Mouse (Mus musculus) limb, embryonic 13.5 days (tissue): ENCODE results near the gene Rcn3. TPM values are rescaled to one million over a fixed set of nuclear protein-coding genes. Genes with fewer than 3 reads are reported as not detected.

Experiments used
- ATAC-seq: fragments of 200-750 bp; cut with Nextera tagmentation; 2 replicates; pipeline ENCODE4 v1.8.0; 2017; ENCODE audit warnings: low read depth, moderate number of reproducible peaks, moderate TSS enrichment; ENCODE audit not compliant: low FRiP score
- H3K27ac ChIP-seq: fragments of 300-500 bp; sonication (generic); 2 replicates; pipeline ENCODE4 v1.5.1; 2015; ENCODE audit warnings: inconsistent platforms, mild to moderate bottlenecking, moderate library complexity
- H3K27me3 ChIP-seq: fragments of 300-500 bp; sonication (generic); 2 replicates; pipeline ENCODE4 v1.6.1; 2015; ENCODE audit warnings: mild to moderate bottlenecking, inconsistent platforms
- H3K36me3 ChIP-seq: fragments of 300-500 bp; sonication (generic); 2 replicates; pipeline ENCODE4 v1.6.1; 2015; ENCODE audit warnings: inconsistent platforms, mild to moderate bottlenecking, moderate library complexity
- H3K4me1 ChIP-seq: fragments of 300-500 bp; sonication (generic); 2 replicates; pipeline ENCODE4 v1.6.1; 2015; ENCODE audit warnings: inconsistent platforms
- H3K4me2 ChIP-seq: fragments of 300-500 bp; sonication (generic); replicated peaks from 2 replicates; pipeline ENCODE4 v1.6.1; 2015; ENCODE audit warnings: inconsistent platforms, mild to moderate bottlenecking, moderate library complexity
- H3K4me3 ChIP-seq: fragments of 300-500 bp; sonication (generic); 2 replicates; pipeline ENCODE4 v1.5.1; 2015; ENCODE audit warnings: moderate library complexity, mild to moderate bottlenecking, inconsistent platforms
- H3K9ac ChIP-seq: fragments of 300-500 bp; sonication (generic); 2 replicates; pipeline ENCODE4 v1.6.1; 2015; ENCODE audit warnings: mild to moderate bottlenecking, inconsistent platforms
- H3K9me3 ChIP-seq: fragments of 300-500 bp; sonication (generic); 2 replicates; pipeline ENCODE4 v1.6.1; 2016; ENCODE audit warnings: inconsistent platforms
- WGBS: fragments of 180-500 bp; shearing (Covaris S2); methylation state at CpG from one replicate; pipeline ENCODE4 v1.1.7; 2015; 5-methylcytosine and 5-hydroxymethylcytosine counted together
- polyA plus RNA-seq: library from polyadenylated mRNA; unstranded; fragments of >200 nt; fragmentation: Nextera tagmentation; extraction: Ambion mirVana; gene quantifications from 2 replicates; pipeline ENCODE4 v1.2.1, GENCODE M21; 2015

The Rcn3 gene
- polyA plus RNA-seq, 1 experiment from 2014 or later, result 483 TPM

DNA sequence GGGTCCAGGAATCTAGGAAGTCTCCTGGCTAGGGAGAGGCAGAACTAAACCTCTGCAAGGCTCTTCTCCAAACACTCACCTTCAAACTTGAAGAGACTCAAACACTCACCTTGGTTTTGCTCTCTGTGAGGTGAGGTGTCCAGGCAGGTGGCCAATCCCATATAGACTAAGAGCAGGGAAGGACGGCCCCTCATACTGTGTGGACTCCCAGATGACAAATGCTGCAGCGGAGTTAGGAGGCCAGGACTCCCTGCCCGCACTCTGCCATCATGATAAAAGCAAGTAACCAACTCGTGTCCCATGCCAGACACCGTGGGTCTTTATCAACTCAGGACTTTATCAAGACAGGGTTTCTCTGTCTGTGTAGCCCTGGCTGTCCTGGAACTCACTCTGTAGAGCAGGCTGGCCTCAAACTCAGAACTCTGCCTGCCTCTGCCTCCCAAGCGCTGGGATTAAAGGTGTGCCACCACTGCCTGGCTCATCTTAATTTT is 31.3 kb downstream of the Rcn3 start:
- Histone ChIP-seq H3K9me3 (no peaks in the 10 kb centered on the region), H3K4me3 (no peak overlapping the region; the same call in 1 of the 2 replicates), H3K4me2 (peak overlapping the region; percentile 63; the same call in 1 of the 2 replicates), H3K36me3 (peaks cover 9% of the 10 kb centered on the region), H3K9ac (no peak overlapping the region), H3K4me1 (peaks cover 27% of the 10 kb centered on the region), H3K27me3 (no peaks in the 10 kb centered on the region), H3K27ac (no peak overlapping the region)
- 90% methylated on average over 6 of the region's 6 CpGs for WGBS
- no peak for ATAC-seq

- H3K27ac ChIP-seq, result no peak overlapping the region
Observed at GRCm38 (mm10) chr7:45058607-45059571, 33.1 kb downstream of the Rcn3 start.

DNA sequence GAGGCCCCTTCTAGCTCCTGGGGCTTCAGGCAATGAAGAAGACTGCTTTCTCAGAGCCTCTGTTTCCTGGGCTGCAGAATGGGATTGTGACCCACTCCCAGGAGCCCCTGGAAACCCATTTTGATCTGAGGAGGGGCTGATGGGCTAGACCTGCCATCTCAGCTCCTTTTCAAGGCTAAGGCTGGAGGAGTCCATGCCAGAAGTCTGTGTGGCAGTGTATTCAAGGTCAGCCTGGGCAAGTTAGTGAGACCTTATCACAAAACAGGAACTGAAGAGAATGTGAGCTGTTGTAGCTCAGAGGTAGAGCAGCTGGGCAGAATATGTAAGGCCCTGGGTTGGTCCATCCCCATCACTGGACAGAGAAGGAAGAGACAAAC is 35.1 kb downstream of the Rcn3 start:
- Histone ChIP-seq H3K36me3 (peaks cover 9% of the 10 kb centered on the region), H3K4me1 (peaks cover 21% of the 10 kb centered on the region), H3K27ac (no peak overlapping the region), H3K9ac (0 out of 2 replicates have a peak overlapping the region, but pooled peaks have one; percentile 26), H3K9me3 (no peaks in the 10 kb centered on the region), H3K27me3 (no peaks in the 10 kb centered on the region), H3K4me2 (no peak overlapping the region), H3K4me3 (no peak overlapping the region)
- ATAC-seq, result no peak

More at GRCm38 (mm10) chr7:45058607-45059571, 33.1 kb downstream of the Rcn3 start:
- no peaks in the 10 kb centered on the region for H3K9me3 ChIP-seq
- no peak overlapping the region for H3K4me2 ChIP-seq
- no peak overlapping the region for H3K4me3 ChIP-seq
- H3K4me1 ChIP-seq, result peaks cover 28% of the 10 kb centered on the region
- H3K36me3 ChIP-seq, result peaks cover 9% of the 10 kb centered on the region
- 74% methylated on average over 10 of the region's 10 CpGs for WGBS
- no peaks in the 10 kb centered on the region for H3K27me3 ChIP-seq
- H3K9ac ChIP-seq, result no peak overlapping the region
- ATAC-seq, result no peak

GRCm38 (mm10) chr7:45056329-45056971 is 35.6 kb downstream of the Rcn3 start:
- H3K4me1 ChIP-seq, result peaks cover 21% of the 10 kb centered on the region
- no peak overlapping the region for H3K4me3 ChIP-seq
- no peak for ATAC-seq
- no peaks in the 10 kb centered on the region for H3K9me3 ChIP-seq
- H3K27ac ChIP-seq, result no peak overlapping the region
- no peaks in the 10 kb centered on the region for H3K27me3 ChIP-seq
- peaks cover 9% of the 10 kb centered on the region for H3K36me3 ChIP-seq
- peak overlapping the region; percentile 26; the same call in 1 of the 2 replicates for H3K9ac ChIP-seq
- H3K4me2 ChIP-seq, result no peak overlapping the region
- 63% methylated on average over 14 of the region's 14 CpGs for WGBS

- peak; percentile 94 for ATAC-seq
- under 1% methylated on average over 33 of the region's 33 CpGs for WGBS
- H3K9ac ChIP-seq, result peak overlapping the region; percentile 87
- peak overlapping the region; percentile 99 for H3K27ac ChIP-seq
- no peaks in the 10 kb centered on the region for H3K9me3 ChIP-seq
- no peaks in the 10 kb centered on the region for H3K27me3 ChIP-seq
- peaks cover 23% of the 10 kb centered on the region for H3K36me3 ChIP-seq
- H3K4me2 ChIP-seq, result peak overlapping the region; percentile 97
- peaks cover 25% of the 10 kb centered on the region for H3K4me1 ChIP-seq
- H3K4me3 ChIP-seq, result peak overlapping the region; percentile 84
Observed at GRCm38 (mm10) chr7:45053931-45054510, 38.0 kb downstream of the Rcn3 start.

- H3K4me2 ChIP-seq, result peak overlapping the region; percentile 97
- peak overlapping the region; percentile 87 for H3K9ac ChIP-seq
- H3K9me3 ChIP-seq, result no peaks in the 10 kb centered on the region
- no peaks in the 10 kb centered on the region for H3K27me3 ChIP-seq
- peak overlapping the region; percentile 99 for H3K27ac ChIP-seq
- WGBS, result under 1% methylated on average over 34 of the region's 59 CpGs
- peaks cover 24% of the 10 kb centered on the region for H3K36me3 ChIP-seq
- peaks cover 24% of the 10 kb centered on the region for H3K4me1 ChIP-seq
- ATAC-seq, result peak; percentile 57
- H3K4me3 ChIP-seq, result peak overlapping the region; percentile 84
Observed at GRCm38 (mm10) chr7:45053117-45053930, 38.7 kb downstream of the Rcn3 start.

DNA sequence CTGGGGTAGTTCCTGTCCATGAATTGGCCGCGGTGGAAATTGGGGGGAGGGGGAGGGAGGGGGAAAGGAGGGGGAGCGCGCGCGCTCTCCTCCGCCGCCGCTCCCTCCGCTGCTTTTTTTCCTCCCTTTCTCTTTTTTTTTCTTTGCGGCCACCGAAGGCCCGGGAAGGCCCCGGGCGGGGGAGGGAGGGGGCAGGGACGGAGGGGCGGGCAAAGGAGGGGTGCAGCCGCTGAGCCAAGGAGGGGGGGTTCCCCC is 39.2 kb downstream of the Rcn3 start, which contains the start of gene Prr12:
Gene Prr12 (minus strand): TSS at position 20 of the 255 bp plus-strand sequence.
- H3K27ac ChIP-seq, result peak within 1 kb of the TSS; percentile 99
- WGBS, result 7% methylated on average over 8 of the region's 18 CpGs
- ATAC-seq, result no peak
- H3K36me3 ChIP-seq, result peaks cover 30% of the 10 kb centered on the region
- H3K4me1 ChIP-seq, result peaks cover 24% of the 10 kb centered on the region
- H3K27me3 ChIP-seq, result no peaks in the 10 kb centered on the region
- no peaks in the 10 kb centered on the region for H3K9me3 ChIP-seq
- H3K4me3 ChIP-seq, result peak within 1 kb of the TSS; percentile 84
- peak within 1 kb of the TSS; percentile 87 for H3K9ac ChIP-seq
- peak within 1 kb of the TSS; percentile 97 for H3K4me2 ChIP-seq

- peak overlapping the region; percentile 84 for H3K4me3 ChIP-seq
- H3K4me1 ChIP-seq, result peaks cover 24% of the 10 kb centered on the region
- H3K9me3 ChIP-seq, result no peaks in the 10 kb centered on the region
- under 1% methylated on average over 38 of the region's 38 CpGs for WGBS
- peaks cover 35% of the 10 kb centered on the region for H3K36me3 ChIP-seq
- no peak for ATAC-seq
- H3K4me2 ChIP-seq, result peak overlapping the region; percentile 97
- no peaks in the 10 kb centered on the region for H3K27me3 ChIP-seq
- H3K9ac ChIP-seq, result peak overlapping the region; percentile 87
- peak overlapping the region; percentile 99 for H3K27ac ChIP-seq
Observed at GRCm38 (mm10) chr7:45052181-45052861, 39.7 kb downstream of the Rcn3 start.

DNA sequence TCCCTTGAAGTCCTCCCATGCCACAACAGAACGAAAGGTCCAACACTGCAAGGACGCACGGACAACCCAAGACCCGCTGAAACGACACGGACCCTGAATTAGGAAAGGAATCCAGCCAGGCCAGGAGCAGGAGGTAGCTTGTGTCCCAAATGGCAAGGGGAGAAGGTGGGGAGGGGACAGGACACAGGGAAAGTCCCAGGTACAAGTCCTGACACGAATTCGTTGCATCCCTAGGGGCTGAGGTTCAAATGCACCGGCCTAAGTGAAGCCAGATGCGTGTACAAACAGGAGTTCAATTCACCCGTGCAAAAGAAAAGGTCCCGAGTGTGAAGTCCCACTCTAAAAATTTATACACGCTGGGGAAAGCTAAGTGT is 40.4 kb downstream of the Rcn3 start:
- H3K4me1 ChIP-seq, result peaks cover 24% of the 10 kb centered on the region
- 2% methylated on average over 13 of the region's 13 CpGs for WGBS
- peak overlapping the region; percentile 99 for H3K27ac ChIP-seq
- no peaks in the 10 kb centered on the region for H3K9me3 ChIP-seq
- ATAC-seq, result no peak
- H3K4me3 ChIP-seq, result peak overlapping the region; percentile 84
- peaks cover 42% of the 10 kb centered on the region for H3K36me3 ChIP-seq
- peak overlapping the region; percentile 97 for H3K4me2 ChIP-seq
- H3K9ac ChIP-seq, result peak overlapping the region; percentile 87
- no peaks in the 10 kb centered on the region for H3K27me3 ChIP-seq

- ATAC-seq, result peak; percentile 42
Observed at GRCm38 (mm10) chr7:45050945-45051600, 40.9 kb downstream of the Rcn3 start.

More at GRCm38 (mm10) chr7:45050945-45051600, 40.9 kb downstream of the Rcn3 start:
- H3K27me3 ChIP-seq, result no peaks in the 10 kb centered on the region
- peak overlapping the region; percentile 84 for H3K4me3 ChIP-seq
- H3K9ac ChIP-seq, result peak overlapping the region; percentile 87
- WGBS, result 3% methylated on average over 16 of the region's 16 CpGs
- no peaks in the 10 kb centered on the region for H3K9me3 ChIP-seq
- H3K4me1 ChIP-seq, result peaks cover 24% of the 10 kb centered on the region
- H3K36me3 ChIP-seq, result peaks cover 47% of the 10 kb centered on the region
- peak overlapping the region; percentile 97 for H3K4me2 ChIP-seq
- H3K27ac ChIP-seq, result peak overlapping the region; percentile 99
